Mouse (Mus musculus): Measurements from ENCODE around the gene Zfp174. TPM values are rescaled to one million over a fixed set of nuclear protein-coding genes. Genes with fewer than 3 reads are reported as not detected.

The Zfp174 gene
- 0.16 and 0.18 TPM in 2 replicates for polyA plus RNA-seq (2012; ENCODE audit: low replicate concordance)

DNA sequence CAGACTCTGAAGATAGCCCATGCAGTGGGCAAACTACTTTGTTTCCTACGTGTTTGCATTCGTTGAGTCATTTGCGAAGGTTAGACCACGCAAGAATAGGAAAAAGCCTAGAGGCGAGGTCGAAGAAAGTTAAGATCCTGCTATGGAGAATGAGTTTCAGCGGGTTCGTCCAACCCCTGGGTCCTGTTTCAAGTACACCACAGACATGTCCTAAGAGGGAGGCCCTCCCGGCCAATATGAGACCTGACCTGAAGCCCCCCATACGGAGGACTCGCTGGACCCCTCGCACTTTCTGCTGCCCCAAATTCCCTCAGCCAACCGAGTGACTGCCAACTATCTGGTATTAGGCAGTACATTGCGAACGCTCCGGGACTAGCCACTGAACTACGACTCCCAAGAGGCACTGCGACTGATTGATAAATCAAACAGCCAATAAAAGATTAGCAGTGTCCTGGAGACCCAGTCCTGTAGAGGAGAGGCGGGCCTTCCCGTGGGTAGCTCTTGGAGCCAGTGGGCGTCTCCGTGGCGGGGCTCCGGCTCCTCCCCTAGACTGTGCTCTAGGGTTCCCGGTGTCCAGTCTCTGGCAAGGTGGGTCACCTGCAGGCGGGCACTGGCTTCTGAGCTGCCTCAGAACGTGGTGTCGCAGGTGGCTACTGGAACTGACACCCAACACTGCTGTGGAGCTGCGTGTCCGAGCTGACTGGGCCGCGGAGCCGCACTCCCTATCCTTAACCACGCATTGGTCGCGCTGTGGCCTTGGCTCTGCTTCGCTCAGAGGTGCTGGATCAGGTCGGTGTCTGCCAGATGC lies at the start of gene Zfp174:
Zfp174 (plus strand) TSS at position 558 of the 808 bp plus-strand sequence.

DNA sequence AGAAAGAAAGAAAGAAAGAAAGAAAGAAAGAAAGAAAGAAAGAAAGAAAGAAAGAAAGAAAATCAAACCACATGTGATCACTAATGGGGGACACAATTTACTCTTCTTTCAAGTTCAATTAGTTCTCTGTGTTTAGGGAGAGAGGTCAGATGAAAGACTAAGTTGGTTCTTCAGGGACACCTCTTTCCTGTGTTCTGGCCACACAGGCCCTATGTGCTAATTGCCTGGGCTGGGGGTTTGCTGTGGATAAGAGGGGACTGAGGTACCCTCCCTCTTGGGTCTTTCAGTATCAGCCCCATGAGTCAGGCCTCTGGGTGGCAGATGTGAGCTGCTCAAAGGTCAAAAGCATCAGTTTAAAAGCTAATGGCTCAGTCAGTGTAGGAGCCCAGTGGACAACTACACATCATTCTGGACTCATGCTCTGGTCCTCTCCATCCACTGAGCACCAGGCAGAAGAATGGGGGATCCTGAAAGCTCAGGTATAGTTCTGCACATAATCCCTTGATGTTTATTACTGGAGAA lies 16.4 kb upstream of the Zfp174 start, which contains the start of gene Olfr15:
Olfr15 (plus strand) TSS at position 291 of the 522 bp plus-strand sequence.

DNA sequence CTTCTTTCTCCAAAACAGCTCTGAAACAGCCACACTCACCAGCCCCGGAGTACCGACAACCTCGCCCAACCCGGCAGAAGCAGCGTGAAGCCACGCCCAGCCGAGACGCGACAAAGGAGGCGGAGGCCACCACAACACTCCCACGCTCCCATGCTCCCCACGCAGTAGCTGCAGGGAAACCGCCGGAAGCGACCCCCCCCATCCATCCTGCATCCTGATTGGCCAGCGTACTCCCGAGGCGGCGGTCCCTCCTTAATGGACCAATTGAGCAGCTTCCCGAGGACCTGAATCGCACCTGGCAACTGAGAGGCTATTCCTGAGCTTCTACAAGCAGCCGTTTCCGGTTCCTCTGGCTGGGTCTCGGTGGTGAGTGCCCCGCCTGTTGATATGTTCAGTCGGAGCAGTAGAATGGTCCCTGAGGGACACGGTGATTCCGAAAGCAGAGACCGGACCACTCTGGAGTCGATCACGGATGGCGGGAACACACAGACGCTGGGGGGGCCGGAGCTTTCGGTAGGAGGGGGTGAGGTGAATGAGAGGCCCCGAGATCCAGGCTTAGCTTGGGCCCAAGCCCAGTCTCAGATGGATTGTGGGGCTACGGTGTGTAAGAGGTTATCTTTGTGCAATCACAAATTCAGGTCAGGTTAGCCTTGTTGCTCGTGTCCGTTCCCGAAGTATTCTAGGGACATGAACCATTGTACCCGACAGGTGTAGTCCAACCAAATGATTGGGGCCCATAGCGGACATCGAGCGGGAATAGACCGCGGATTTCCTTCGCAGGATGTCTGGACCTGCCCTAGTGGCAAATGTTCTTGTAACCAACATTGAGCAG lies 25.4 kb downstream of the Zfp174 start, which contains the start of gene Naa60:
Naa60 (plus strand) TSS at position 160 of the 832 bp plus-strand sequence.

DNA sequence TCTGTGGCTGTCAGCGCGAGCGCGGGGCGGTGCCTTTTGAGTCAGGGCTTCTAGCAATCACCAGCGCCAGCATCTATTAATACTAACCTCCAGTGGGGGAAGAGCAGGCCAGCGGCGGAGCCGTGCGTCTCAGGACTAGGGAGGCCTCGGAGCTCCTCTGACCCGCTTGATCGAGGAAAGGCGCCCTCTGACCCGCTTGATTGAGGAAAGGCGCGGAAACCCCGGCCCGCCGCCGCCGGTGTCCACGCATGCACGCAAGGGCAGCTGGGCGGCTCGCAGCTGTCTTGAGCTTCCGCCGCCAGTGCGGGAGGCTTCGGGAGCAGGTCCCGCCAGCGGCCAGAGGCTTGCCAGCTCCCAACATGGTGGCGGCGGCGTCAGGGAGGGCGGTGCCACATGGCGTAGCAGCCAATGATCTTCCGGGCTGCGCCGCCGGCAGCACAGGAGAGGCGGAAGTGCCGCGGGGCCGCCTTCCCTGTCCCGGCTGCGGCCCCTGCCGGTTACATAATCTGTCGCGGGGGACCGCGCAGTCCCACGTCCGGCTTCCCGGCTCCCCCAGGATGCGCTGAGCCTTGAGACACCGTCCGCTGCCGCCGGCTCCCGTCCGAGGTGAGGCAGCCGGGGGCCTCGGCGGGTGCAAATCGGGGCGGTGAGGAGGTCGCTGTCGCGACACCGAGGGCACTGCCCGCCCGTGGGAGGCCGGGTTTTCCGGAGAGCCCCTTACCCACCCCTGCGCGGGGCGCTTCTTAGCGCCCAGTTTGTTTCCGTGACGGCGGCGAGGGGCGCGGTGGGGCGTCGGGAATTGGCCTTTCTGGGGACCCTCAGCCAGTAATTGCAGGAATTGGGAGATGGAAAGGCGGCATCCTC lies 37.4 kb downstream of the Zfp174 start, which contains the start of the genes Zfp597 and Gm20695:
Zfp597 (minus strand) TSS at position 361 of the 864 bp plus-strand sequence.
Gm20695 (plus strand) TSS at position 448 of the 864 bp plus-strand sequence.

Other genes starting within 250 kb of the Zfp174 start
- gene Mefv, start 129.2 kb upstream of the Zfp174 start, polyA plus RNA-seq (2012; ENCODE audit: low replicate concordance), result 0.50 and 0.65 TPM in 2 replicates
- gene Zfp263, start 103.2 kb upstream of the Zfp174 start, polyA plus RNA-seq (2012; ENCODE audit: low replicate concordance), result 17.2 and 22.9 TPM in 2 replicates
- 0.02 TPM in 1 of 2 replicates, not detected in the other for gene Olfr15, start 16.4 kb upstream of the Zfp174 start, polyA plus RNA-seq (2012; ENCODE audit: low replicate concordance)
- 21.8 and 50.6 TPM in 2 replicates for gene Naa60, start 25.1 kb downstream of the Zfp174 start, polyA plus RNA-seq (2012; ENCODE audit: low replicate concordance)
- gene Zfp597, start 37.3 kb downstream of the Zfp174 start, polyA plus RNA-seq (2012; ENCODE audit: low replicate concordance), result 5.6 and 6.4 TPM in 2 replicates
- gene Gm20695, start 37.4 kb downstream of the Zfp174 start, polyA plus RNA-seq (2012; ENCODE audit: low replicate concordance), result not detected in 2 replicates
- gene 1700037C18Rik, start 61.4 kb downstream of the Zfp174 start, polyA plus RNA-seq (2012; ENCODE audit: low replicate concordance), result 23.8 and 28.9 TPM in 2 replicates
- 14.0 and 40.7 TPM in 2 replicates for gene Cluap1, start 61.5 kb downstream of the Zfp174 start, polyA plus RNA-seq (2012; ENCODE audit: low replicate concordance)
- 0.25 and 0.74 TPM in 2 replicates for gene Nlrc3, start 129.4 kb downstream of the Zfp174 start, polyA plus RNA-seq (2012; ENCODE audit: low replicate concordance)
- gene Slx4, start 156.5 kb downstream of the Zfp174 start, polyA plus RNA-seq (2012; ENCODE audit: low replicate concordance), result 16.2 and 40.7 TPM in 2 replicates
- gene Dnase1, start 189.7 kb downstream of the Zfp174 start, polyA plus RNA-seq (2012; ENCODE audit: low replicate concordance), result not detected in 2 replicates
- gene Trap1, start 230.6 kb downstream of the Zfp174 start, polyA plus RNA-seq (2012; ENCODE audit: low replicate concordance), result 228 and 241 TPM in 2 replicates

Measured in leukemia stem cell, adult 10-12 weeks (primary cell).